ENCODE assay signal across 28 mouse cellular contexts in genomic region chr2:58505306-58506090, GRCm38 (mm10). TPM values are rescaled to one million over a fixed set of nuclear protein-coding genes. Genes with fewer than 3 reads are reported as not detected.
DNase-seq lines count a peak whose midpoint lies in the region; ATAC-seq and TF ChIP-seq lines count a peak whose summit lies in the region.
"Had no signal": no experiment of that assay in that cellular context is flagged by ENCODE, and none has a peak within 500 bp of the region (broad histone marks: within the 10 kb centered on the region; RNA-seq: fewer than 3 reads in every experiment).

No protein-coding gene starts in this region.

- no peaks in the 10 kb centered on the region for H3K27me3 ChIP-seq in heart, postnatal 0 days (ENCODE audit: control insufficient read depth, insufficient read depth, low read length)
- H3K27me3 ChIP-seq in midbrain, embryonic 15.5 days (replicated peaks) = no peaks in the 10 kb centered on the region
- no peaks in the 10 kb centered on the region for H3K27me3 ChIP-seq in midbrain, embryonic 11.5 days (ENCODE audit: control insufficient read depth, insufficient read depth, low read length)
- H3K27me3 ChIP-seq in cerebellum, adult 2 months (ENCODE audit: control insufficient read depth, insufficient read depth, low read length) = no peaks in the 10 kb centered on the region
- no peaks in the 10 kb centered on the region for H3K27me3 ChIP-seq in liver, embryonic 11.5 days (replicated peaks; ENCODE audit: control insufficient read depth, insufficient read depth, low read length)
- H3K27me3 ChIP-seq: forebrain, embryonic 12.5 days; heart, embryonic 15.5 days; limb, embryonic 13.5 days; liver, embryonic 15.5 days; midbrain, embryonic 13.5 days had no signal

- no peak for ATAC-seq in heart, postnatal 0 days (ENCODE audit: insufficient read depth, low read depth)
- peak; percentile 45; the same call in 1 of the 2 replicates for ATAC-seq in midbrain, embryonic 15.5 days (replicated peaks)
- ATAC-seq in midbrain, embryonic 11.5 days (ENCODE audit: low FRiP score) = no peak
- no peak for ATAC-seq in liver, embryonic 11.5 days (replicated peaks; ENCODE audit: low FRiP score)
- ATAC-seq: midbrain, embryonic 13.5 days had no signal

- H3K4me3 ChIP-seq in heart, postnatal 0 days (ENCODE audit: low read depth, low read length) = no peak overlapping the region
- H3K4me3 ChIP-seq in midbrain, embryonic 15.5 days = no peak overlapping the region
- H3K4me3 ChIP-seq in midbrain, embryonic 11.5 days (ENCODE audit: low read depth, low read length) = no peak overlapping the region
- H3K4me3 ChIP-seq in embryonic fibroblast, embryonic 13.5 days (ENCODE audit: insufficient read depth, low read length) = no peak overlapping the region
- no peak overlapping the region for H3K4me3 ChIP-seq in cerebellum, adult 2 months (replicated peaks; ENCODE audit: insufficient read depth, low read depth, low read length)
- no peak overlapping the region for H3K4me3 ChIP-seq in liver, embryonic 11.5 days (ENCODE audit: low read depth, low read length)
- H3K4me3 ChIP-seq: forebrain, embryonic 12.5 days; gastrocnemius, adult 2 months; heart, embryonic 15.5 days; limb, embryonic 13.5 days; liver, embryonic 15.5 days; midbrain, embryonic 13.5 days had no signal

- H3K9ac ChIP-seq in heart, postnatal 0 days (replicated peaks; ENCODE audit: low read depth, low read length) = no peak overlapping the region
- H3K9ac ChIP-seq in midbrain, embryonic 15.5 days = no peak overlapping the region
- no peak overlapping the region for H3K9ac ChIP-seq in midbrain, embryonic 11.5 days (ENCODE audit: low read length)
- no peak overlapping the region for H3K9ac ChIP-seq in liver, embryonic 11.5 days (ENCODE audit: low read depth, low read length)
- H3K9ac ChIP-seq: forebrain, embryonic 12.5 days; heart, embryonic 15.5 days; hindbrain, embryonic 14.5 days; limb, embryonic 13.5 days; liver, embryonic 15.5 days; midbrain, embryonic 13.5 days had no signal

- H3K4me1 ChIP-seq in heart, postnatal 0 days (ENCODE audit: control insufficient read depth, insufficient read depth) = peaks cover 51% of the 10 kb centered on the region
- H3K4me1 ChIP-seq in midbrain, embryonic 15.5 days = no peaks in the 10 kb centered on the region
- H3K4me1 ChIP-seq in midbrain, embryonic 11.5 days (ENCODE audit: control insufficient read depth, insufficient read depth, low read length) = no peaks in the 10 kb centered on the region
- H3K4me1 ChIP-seq in embryonic fibroblast, embryonic 13.5 days (ENCODE audit: control insufficient read depth, insufficient read depth, low read length) = peaks cover 4% of the 10 kb centered on the region; the same call in 1 of the 2 replicates
- H3K4me1 ChIP-seq in cerebellum, adult 2 months (ENCODE audit: control insufficient read depth, insufficient read depth, low read length) = no peaks in the 10 kb centered on the region
- peaks cover 8% of the 10 kb centered on the region; the same call in 1 of the 2 replicates for H3K4me1 ChIP-seq in liver, embryonic 11.5 days (replicated peaks; ENCODE audit: control insufficient read depth, insufficient read depth, low read length)
- H3K4me1 ChIP-seq: forebrain, embryonic 12.5 days; limb, embryonic 13.5 days; liver, embryonic 15.5 days; midbrain, embryonic 13.5 days had no signal

- H3K36me3 ChIP-seq in heart, postnatal 0 days (replicated peaks; ENCODE audit: control insufficient read depth, insufficient read depth, low read length) = no peaks in the 10 kb centered on the region
- no peaks in the 10 kb centered on the region for H3K36me3 ChIP-seq in midbrain, embryonic 15.5 days (replicated peaks)
- no peaks in the 10 kb centered on the region for H3K36me3 ChIP-seq in midbrain, embryonic 11.5 days (ENCODE audit: control insufficient read depth, insufficient read depth, low read length)
- H3K36me3 ChIP-seq in liver, embryonic 11.5 days (ENCODE audit: control insufficient read depth, insufficient read depth, low read length) = no peaks in the 10 kb centered on the region
- H3K36me3 ChIP-seq: forebrain, embryonic 12.5 days; heart, embryonic 15.5 days; limb, embryonic 13.5 days; liver, embryonic 15.5 days had no signal

- H3K4me2 ChIP-seq in heart, postnatal 0 days (ENCODE audit: low read depth, low read length) = no peak overlapping the region
- no peak overlapping the region for H3K4me2 ChIP-seq in midbrain, embryonic 15.5 days
- no peak overlapping the region for H3K4me2 ChIP-seq in midbrain, embryonic 11.5 days
- no peak overlapping the region for H3K4me2 ChIP-seq in liver, embryonic 11.5 days
- H3K4me2 ChIP-seq: forebrain, embryonic 12.5 days; heart, embryonic 15.5 days; hindbrain, embryonic 14.5 days; limb, embryonic 13.5 days; liver, embryonic 15.5 days; midbrain, embryonic 13.5 days had no signal

- no peak for TF ChIP-seq CTCF in heart, postnatal 0 days (IDR thresholded peaks at IDR 0.05; ENCODE audit: low read depth)
- no peak for TF ChIP-seq CTCF in embryonic fibroblast, embryonic 13.5 days (IDR thresholded peaks at IDR 0.05; ENCODE audit: borderline replicate concordance, insufficient read depth, low read length)
- no peak for TF ChIP-seq CTCF in cerebellum, adult 2 months (IDR thresholded peaks at IDR 0.05; ENCODE audit: borderline replicate concordance, insufficient read depth, low read depth, low read length)

- DNase-seq in heart, postnatal 0 days (ENCODE audit: low spot score) = no peak
- DNase-seq in heart, adult 18-20 months = no peak
- no peak for DNase-seq in midbrain, embryonic 11.5 days (ENCODE audit: low spot score, missing footprints)
- DNase-seq in cerebellum, adult 2 months = no peak
- DNase-seq in liver, embryonic 11.5 days (ENCODE audit: low spot score) = no peak
- DNase-seq: adrenal gland, postnatal 36 days; cerebellum, adult 11-12 months; cerebellum, postnatal 25 days; embryo, embryonic 11 days; gastrocnemius, adult 2 months; kidney, adult 8-10 months; kidney, postnatal 25 days; layer of hippocampus, adult 9-11 months; right cerebral cortex, postnatal 4 days had no signal

- TF ChIP-seq EP300 in heart, postnatal 0 days (IDR thresholded peaks at IDR 0.05; ENCODE audit: low read depth) = no peak

- no peak for TF ChIP-seq POLR2A in embryonic fibroblast, embryonic 13.5 days (IDR thresholded peaks at IDR 0.05; ENCODE audit: low read depth, low read length)
- TF ChIP-seq POLR2A in cerebellum, adult 2 months (IDR thresholded peaks at IDR 0.05; ENCODE audit: borderline replicate concordance, insufficient read depth, low read length) = no peak

- peak overlapping the region; percentile 6; the same call in 1 of the 2 replicates for H3K27ac ChIP-seq in heart, postnatal 0 days (ENCODE audit: low read depth)
- H3K27ac ChIP-seq in midbrain, embryonic 15.5 days = no peak overlapping the region
- no peak overlapping the region for H3K27ac ChIP-seq in midbrain, embryonic 11.5 days (ENCODE audit: low read depth, low read length)
- peak overlapping the region; percentile 95 for H3K27ac ChIP-seq in embryonic fibroblast, embryonic 13.5 days (ENCODE audit: insufficient read depth, low read length)
- H3K27ac ChIP-seq in cerebellum, adult 2 months (ENCODE audit: insufficient read depth, low read length) = no peak overlapping the region
- H3K27ac ChIP-seq in liver, embryonic 11.5 days (ENCODE audit: low read depth, low read length) = no peak overlapping the region
- H3K27ac ChIP-seq: forebrain, embryonic 12.5 days; gastrocnemius, adult 2 months; heart, embryonic 15.5 days; hindbrain, embryonic 14.5 days; limb, embryonic 13.5 days; liver, embryonic 15.5 days; midbrain, embryonic 13.5 days; stomach, postnatal 0 days had no signal

- WGBS in heart, postnatal 0 days = 73% methylated on average over 9 of the region's 9 CpGs
- WGBS in midbrain, embryonic 15.5 days = 86% methylated on average over 9 of the region's 9 CpGs
- 87% methylated on average over 9 of the region's 9 CpGs for WGBS in midbrain, embryonic 11.5 days
- WGBS in cerebellum, adult 2 months = 85% methylated on average over 9 of the region's 9 CpGs
- WGBS in liver, embryonic 11.5 days = 83% methylated on average over 9 of the region's 9 CpGs

- no peaks in the 10 kb centered on the region for H3K9me3 ChIP-seq in heart, postnatal 0 days (replicated peaks; ENCODE audit: control insufficient read depth, low read length)
- no peaks in the 10 kb centered on the region for H3K9me3 ChIP-seq in midbrain, embryonic 15.5 days
- H3K9me3 ChIP-seq in midbrain, embryonic 11.5 days (ENCODE audit: control insufficient read depth, low read length) = no peaks in the 10 kb centered on the region
- no peaks in the 10 kb centered on the region for H3K9me3 ChIP-seq in liver, embryonic 11.5 days (ENCODE audit: control insufficient read depth, low read length)
- H3K9me3 ChIP-seq: forebrain, embryonic 12.5 days; heart, embryonic 15.5 days; limb, embryonic 13.5 days; liver, embryonic 15.5 days; midbrain, embryonic 13.5 days had no signal

RNA-seq across cellular contexts. Expression of gene Gm17409, which starts 35.6 kb away (rescaled TPM):
- total RNA-seq in heart, postnatal 0 days (2014; rRNA removed; ENCODE audit: low replicate concordance) = not detected in 2 replicates
- not detected in 2 replicates for polyA plus RNA-seq in heart, postnatal 0 days (2015; fragmentation: Nextera tagmentation; extraction: Ambion mirVana)
- not detected for total RNA-seq in heart, adult 18-20 months (2021)
- polyA plus RNA-seq in midbrain, embryonic 15.5 days (2015; fragmentation: Nextera tagmentation; extraction: Ambion mirVana) = not detected in 2 replicates
- not detected in 2 replicates for polyA plus RNA-seq in midbrain, embryonic 11.5 days (2014; fragmentation: Nextera tagmentation; extraction: Ambion mirVana)
- polyA plus RNA-seq in embryonic fibroblast, embryonic 13.5 days (2011; ENCODE audit: insufficient read length, low read depth, missing spikeins) = not detected in 2 replicates
- not detected in 2 replicates for polyA plus RNA-seq in cerebellum, adult 2 months (2012; rRNA removed)
- not detected in 2 replicates for polyA plus RNA-seq in liver, embryonic 11.5 days (2014; fragmentation: Nextera tagmentation; extraction: Ambion mirVana)
- total RNA-seq: adrenal gland, postnatal 36 days; gastrocnemius, adult 2 months; left cerebral cortex, adult 8-10 months; neutrophil, adult 5-6 weeks had no signal
- polyA plus RNA-seq: gonadal fat pad, adult 2 months; heart, embryonic 15.5 days; hindbrain, embryonic 14.5 days; limb, embryonic 13.5 days; liver, embryonic 15.5 days; lung, embryonic 16.5 days; midbrain, embryonic 13.5 days; stomach, postnatal 0 days; thymus, postnatal 0 days had no signal

Comparison
In these comparisons a context has a peak if more than half of its experiments do, and no peak if none do; other contexts are left out.
1. H3K27ac ChIP-seq: peak in heart, postnatal 0 days (single experiment) and embryonic fibroblast, embryonic 13.5 days (single experiment); none in midbrain, embryonic 15.5 days (single experiment), midbrain, embryonic 11.5 days (single experiment), cerebellum, adult 2 months (single experiment) and liver, embryonic 11.5 days (single experiment).